Mouse (Mus musculus) small intestine, adult 2 months (tissue): ENCODE measurements around the gene Pnrc2.

ENCODE experiments used
- CTCF ChIP-seq: fragments of 200-500 bp; IDR thresholded peaks from 2 replicates; pipeline ENCODE4 v1.5.1; 2012; ENCODE audit warnings: low read depth, mild to moderate bottlenecking, control low read depth, inconsistent platforms, low read length, moderate library complexity, mixed read lengths; ENCODE audit not compliant: insufficient replicate concordance, insufficient read length; ENCODE audit errors: extremely low read depth
- POLR2A ChIP-seq: fragments of 200-500 bp; IDR thresholded peaks from 2 replicates; pipeline ENCODE4 v1.6.1; 2012; ENCODE audit warnings: low read depth, mild to moderate bottlenecking, control low read depth, inconsistent platforms, low read length, moderate library complexity

- TF ChIP-seq POLR2A (peak; percentile 34; the same call in 1 of the 2 replicates), CTCF (no peak)
These were observed 24.9 kb upstream of the Pnrc2 start for GRCm38 (mm10) chr4:135898380-135899049.
